9 mouse cellular contexts compared by ENCODE assay signal in the genomic region with DNA sequence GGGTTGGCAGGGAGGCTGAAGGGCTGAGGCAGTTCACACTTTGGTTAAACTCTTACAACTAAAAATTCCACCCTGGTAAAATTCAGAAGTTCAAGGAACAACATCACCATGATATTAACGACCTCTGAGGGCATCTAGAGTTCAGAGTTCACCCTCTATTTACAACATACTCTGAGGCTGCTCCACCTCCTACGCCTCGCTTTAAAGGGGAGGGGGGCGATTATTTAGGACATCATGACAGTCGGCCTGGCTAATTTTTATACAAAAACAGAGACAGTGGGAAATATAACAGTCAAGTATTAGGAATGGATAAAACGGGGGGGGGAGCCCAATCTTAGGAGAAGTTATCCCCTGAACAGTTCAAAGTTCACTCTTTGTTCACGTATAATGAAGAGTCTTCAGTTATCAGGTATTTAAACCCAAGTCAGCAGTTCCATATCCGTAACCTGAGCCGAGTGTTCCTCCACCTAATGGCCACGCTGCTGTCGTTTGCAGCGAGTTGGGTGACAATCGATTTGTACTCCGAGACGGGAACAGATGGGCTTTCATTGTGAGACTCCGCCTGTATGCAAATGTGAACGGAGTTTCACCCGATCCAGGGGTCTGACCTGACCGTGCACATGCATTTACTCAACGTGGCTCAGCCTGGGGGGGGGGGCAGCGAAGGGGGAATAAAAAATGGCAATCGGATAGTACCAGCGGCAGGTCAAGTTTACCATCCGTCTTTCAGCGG.
A peak's percentile ranks its signal among the peaks of the same experiment; 100 is the strongest.
DNase-seq lines count a peak whose midpoint lies in the region; ATAC-seq and TF ChIP-seq lines count a peak whose summit lies in the region.
"Had no signal": no experiment of that assay in that cellular context is flagged by ENCODE, and none has a peak within 500 bp of the region (broad histone marks: within the 10 kb centered on the region; RNA-seq: fewer than 3 reads in every experiment).

No protein-coding gene starts in this region.

- peak overlapping the region; percentile 34; the same call in 1 of the 2 replicates for H3K4me2 ChIP-seq in lung, postnatal 0 days (replicated peaks; ENCODE audit: low read depth, low read length)
- H3K4me2 ChIP-seq in hindbrain, embryonic 14.5 days (replicated peaks), result peak overlapping the region; percentile 52
- H3K4me2 ChIP-seq in liver, embryonic 16.5 days (ENCODE audit: low read depth, low read length), result peak overlapping the region; percentile 27; the same call in 1 of the 2 replicates

- no peaks in the 10 kb centered on the region for H3K27me3 ChIP-seq in lung, postnatal 0 days (replicated peaks; ENCODE audit: insufficient read depth, low read length)
- H3K27me3 ChIP-seq in hindbrain, embryonic 14.5 days (ENCODE audit: control insufficient read depth, insufficient read depth, low read length), result no peaks in the 10 kb centered on the region
- H3K27me3 ChIP-seq in liver, embryonic 16.5 days (ENCODE audit: control insufficient read depth, insufficient read depth, low read depth, low read length), result no peaks in the 10 kb centered on the region; the same call in 1 of the 2 replicates
- H3K27me3 ChIP-seq: Patski had no signal

- no peak for DNase-seq in lung, postnatal 0 days (ENCODE audit: low spot score)
- no peak for DNase-seq in lung, adult 2 months
- DNase-seq in hindbrain, embryonic 14.5 days (ENCODE audit: low spot score), result peak; percentile 46
- DNase-seq in left cerebral cortex, postnatal 14 days (ENCODE audit: low spot score in 2 of 2), result no peak
- no peak for DNase-seq in thymus, postnatal 4 days
- no peak for DNase-seq in gastrocnemius, postnatal 14 days

- no peaks in the 10 kb centered on the region for H3K9me3 ChIP-seq in lung, postnatal 0 days (ENCODE audit: low read length)
- no peaks in the 10 kb centered on the region for H3K9me3 ChIP-seq in hindbrain, embryonic 14.5 days (ENCODE audit: control insufficient read depth, low read length)
- no peaks in the 10 kb centered on the region for H3K9me3 ChIP-seq in liver, embryonic 16.5 days (replicated peaks; ENCODE audit: control insufficient read depth, low read length)

- no peak overlapping the region for H3K9ac ChIP-seq in lung, postnatal 0 days (replicated peaks; ENCODE audit: low read depth)
- H3K9ac ChIP-seq in hindbrain, embryonic 14.5 days, result peak overlapping the region; percentile 21; the same call in 1 of the 2 replicates
- no peak overlapping the region for H3K9ac ChIP-seq in liver, embryonic 16.5 days (ENCODE audit: low read depth, low read length)

- 11% methylated on average over 25 of the region's 25 CpGs for WGBS in lung, postnatal 0 days
- WGBS in lung, adult 2 months, result 25% methylated on average over 25 of the region's 25 CpGs
- WGBS in hindbrain, embryonic 14.5 days, result 12% methylated on average over 25 of the region's 25 CpGs
- WGBS in liver, embryonic 16.5 days (ENCODE audit: insufficient replicate concordance), result 24% methylated on average over 25 of the region's 25 CpGs

- TF ChIP-seq POLR2A in lung, adult 2 months (IDR thresholded peaks at IDR 0.05; ENCODE audit: borderline replicate concordance, extremely low read depth, low read depth, low read length), result no peak

- no peak for TF ChIP-seq CTCF in lung, postnatal 0 days (IDR thresholded peaks at IDR 0.05)
- no peak for TF ChIP-seq CTCF in lung, adult 2 months (IDR thresholded peaks at IDR 0.05; ENCODE audit: insufficient read depth, low read length)

- no peak overlapping the region for H3K27ac ChIP-seq in lung, postnatal 0 days (ENCODE audit: low read length)
- peak overlapping the region; percentile 20 for H3K27ac ChIP-seq in hindbrain, embryonic 14.5 days
- no peak overlapping the region for H3K27ac ChIP-seq in liver, embryonic 16.5 days (ENCODE audit: low read length)

- H3K4me1 ChIP-seq in lung, postnatal 0 days (ENCODE audit: insufficient read depth, low read depth, low read length), result no peaks in the 10 kb centered on the region
- no peaks in the 10 kb centered on the region for H3K4me1 ChIP-seq in lung, adult 2 months (ENCODE audit: control insufficient read depth, insufficient read depth, low read length)
- peaks cover 37% of the 10 kb centered on the region for H3K4me1 ChIP-seq in hindbrain, embryonic 14.5 days (replicated peaks; ENCODE audit: control insufficient read depth, insufficient read depth, low read length)
- H3K4me1 ChIP-seq in liver, embryonic 16.5 days (ENCODE audit: control insufficient read depth, low read depth, low read length), result no peaks in the 10 kb centered on the region; the same call in 1 of the 2 replicates

- no peak for ATAC-seq in lung, postnatal 0 days
- peak; percentile 46; the same call in 1 of the 2 replicates for ATAC-seq in hindbrain, embryonic 14.5 days (ENCODE audit: low FRiP score)
- ATAC-seq in liver, embryonic 16.5 days (ENCODE audit: low read depth), result peak; percentile 32; the same call in 1 of the 2 replicates
- no peak for ATAC-seq in erythroblast, adult 5-6 weeks (replicated peaks; ENCODE audit: low FRiP score, poor library complexity, severe bottlenecking)
- ATAC-seq: Patski had no signal

- intact Hi-C loops in left cerebral cortex, postnatal 14 days (cut with DNase I), result no loop called here
- intact Hi-C loops in gastrocnemius, postnatal 14 days (cut with DNase I; ENCODE audit: low total_unique reads), result no loop called here

- no peak for TF ChIP-seq EP300 in lung, postnatal 0 days (IDR thresholded peaks at IDR 0.05)

- H3K4me3 ChIP-seq in lung, postnatal 0 days (ENCODE audit: low read depth, low read length), result no peak overlapping the region
- H3K4me3 ChIP-seq in lung, adult 2 months (replicated peaks; ENCODE audit: extremely low read depth, low read depth, low read length), result no peak overlapping the region
- H3K4me3 ChIP-seq in hindbrain, embryonic 14.5 days (replicated peaks; ENCODE audit: low read length), result peak overlapping the region; percentile 6; the same call in 1 of the 2 replicates
- H3K4me3 ChIP-seq in liver, embryonic 16.5 days (ENCODE audit: low read depth, low read length), result peak overlapping the region; percentile 27; the same call in 1 of the 2 replicates

- no peaks in the 10 kb centered on the region for H3K36me3 ChIP-seq in lung, postnatal 0 days (ENCODE audit: insufficient read depth, low read length)
- no peaks in the 10 kb centered on the region for H3K36me3 ChIP-seq in hindbrain, embryonic 14.5 days (replicated peaks; ENCODE audit: control insufficient read depth, insufficient read depth)
- no peaks in the 10 kb centered on the region for H3K36me3 ChIP-seq in liver, embryonic 16.5 days (ENCODE audit: control insufficient read depth, insufficient read depth)

Comparison
In these comparisons a context has a peak if more than half of its experiments do, and no peak if none do; other contexts are left out.
1. ATAC-seq: peak in hindbrain, embryonic 14.5 days (single experiment) and liver, embryonic 16.5 days (single experiment); none in lung, postnatal 0 days (single experiment) and erythroblast, adult 5-6 weeks (single experiment).
2. H3K4me3 ChIP-seq: peak in hindbrain, embryonic 14.5 days (single experiment) and liver, embryonic 16.5 days (single experiment); none in lung, postnatal 0 days (single experiment) and lung, adult 2 months (single experiment).
3. Peak in every context shown above with its lines, with median percentiles within 50 percentile points of each other: H3K4me2 ChIP-seq.